Mouse (Mus musculus): ENCODE measurements around the gene Nudt17.
"Not testable (repeated sequence)": the region's sequence is repeated elsewhere in the genome, so short reads cannot be mapped to it uniquely, and the experiment has no call there.

Gene Nudt17

GRCm38 (mm10) chr3:96700376-96700775 lies 8.0 kb downstream of the Nudt17 start:
- no peak for DNase-seq

- no peak for DNase-seq
Measured at GRCm38 (mm10) chr3:96698993-96699690, 9.2 kb downstream of the Nudt17 start.

GRCm38 (mm10) chr3:96696766-96697732 lies 11.3 kb downstream of the Nudt17 start:
- peak; percentile 90 for DNase-seq

- DNase-seq: peak; percentile 87 to 89
Measured at GRCm38 (mm10) chr3:96696198-96696765, 12.1 kb downstream of the Nudt17 start, which contains the start of gene Pias3. TSS of gene Pias3 (plus strand) at chr3:96696384.

GRCm38 (mm10) chr3:96693579-96693978 lies 14.8 kb downstream of the Nudt17 start:
- DNase-seq: no peak

- no peak for DNase-seq
Measured at GRCm38 (mm10) chr3:96692506-96692905, 15.9 kb downstream of the Nudt17 start.

- DNase-seq: no peak
Measured at GRCm38 (mm10) chr3:96690298-96690697, 18.1 kb downstream of the Nudt17 start.

- no peak for DNase-seq
Measured at GRCm38 (mm10) chr3:96688854-96689253, 19.5 kb downstream of the Nudt17 start.

GRCm38 (mm10) chr3:96686057-96686456 lies 22.3 kb downstream of the Nudt17 start:
- not testable (repeated sequence) for DNase-seq

GRCm38 (mm10) chr3:96684822-96685156 lies 23.6 kb downstream of the Nudt17 start:
- DNase-seq: no peak

GRCm38 (mm10) chr3:96684151-96684821 lies 24.1 kb downstream of the Nudt17 start:
- DNase-seq: no peak

GRCm38 (mm10) chr3:96683496-96683895 lies 24.9 kb downstream of the Nudt17 start:
- DNase-seq: no peak

GRCm38 (mm10) chr3:96680269-96680956 lies 27.9 kb downstream of the Nudt17 start:
- DNase-seq: no peak

- no peak for DNase-seq
Measured at GRCm38 (mm10) chr3:96679159-96679674, 29.1 kb downstream of the Nudt17 start.

GRCm38 (mm10) chr3:96678456-96678855 lies 29.9 kb downstream of the Nudt17 start:
- DNase-seq: no peak

GRCm38 (mm10) chr3:96675690-96676089 lies 32.7 kb downstream of the Nudt17 start:
- no peak for DNase-seq

GRCm38 (mm10) chr3:96675171-96675570 lies 33.2 kb downstream of the Nudt17 start:
- DNase-seq: no peak

- no peak for DNase-seq
Measured at GRCm38 (mm10) chr3:96674442-96674841, 33.9 kb downstream of the Nudt17 start.

GRCm38 (mm10) chr3:96673514-96673913 lies 34.8 kb downstream of the Nudt17 start:
- DNase-seq: no peak

GRCm38 (mm10) chr3:96671519-96671918 lies 36.8 kb downstream of the Nudt17 start:
- DNase-seq: no peak

- peak; percentile 84 to 86 for DNase-seq
Measured at GRCm38 (mm10) chr3:96669727-96670468, 38.5 kb downstream of the Nudt17 start, which contains the start of gene Ankrd35. TSS of gene Ankrd35 (plus strand) at chr3:96670131.
